Mouse (Mus musculus): ENCODE results near the gene Raet1d. TPM values are rescaled to one million over a fixed set of nuclear protein-coding genes. Genes with fewer than 3 reads are reported as not detected.
"Not testable (repeated sequence)": the region's sequence is repeated elsewhere in the genome, so short reads cannot be mapped to it uniquely, and the experiment has no call there.

Raet1d gene
- polyA plus RNA-seq (2012; rRNA removed) = 0.13 and 0.16 TPM in 2 replicates

DNA sequence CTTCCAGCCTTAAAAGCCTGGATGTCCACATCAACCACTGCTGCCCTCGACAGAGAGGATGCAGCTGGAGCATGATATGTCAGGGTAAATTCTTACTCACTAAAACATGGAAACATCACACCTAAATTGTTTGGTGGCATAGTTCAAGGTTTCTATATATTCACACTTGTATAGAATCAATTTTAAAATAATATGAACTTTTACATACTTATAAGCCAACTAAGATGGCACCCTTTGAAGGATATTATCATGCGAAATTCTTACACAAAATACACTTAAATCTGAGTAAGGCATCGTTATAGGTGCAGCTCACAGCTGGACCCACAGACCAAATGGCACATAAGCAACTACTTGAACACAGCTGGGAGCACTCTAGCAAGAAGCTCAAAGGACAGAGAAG, at the start of gene Raet1d:
TSS of gene Raet1d (plus strand) at position 301 of the 400 bp plus-strand sequence.
- not testable (repeated sequence) for DNase-seq (ENCODE audit: extremely low spot score in 1 of 2, low spot score in 1 of 2)

- peak in 1 of 2 experiments; percentile 14 for DNase-seq (ENCODE audit: extremely low spot score in 1 of 2, low spot score in 1 of 2)
Observed at GRCm38 (mm10) chr10:22322858-22323257, 37.5 kb upstream of the Raet1d start.

GRCm38 (mm10) chr10:22345721-22346120, 14.6 kb upstream of the Raet1d start:
- not testable (repeated sequence) for DNase-seq (ENCODE audit: extremely low spot score in 1 of 2, low spot score in 1 of 2)

- not testable (repeated sequence) for DNase-seq (ENCODE audit: extremely low spot score in 1 of 2, low spot score in 1 of 2)
Observed at GRCm38 (mm10) chr10:22353548-22354195, 6.7 kb upstream of the Raet1d start.

GRCm38 (mm10) chr10:22354196-22354574, 6.2 kb upstream of the Raet1d start:
- DNase-seq (ENCODE audit: extremely low spot score in 1 of 2, low spot score in 1 of 2) = not testable (repeated sequence)

DNA sequence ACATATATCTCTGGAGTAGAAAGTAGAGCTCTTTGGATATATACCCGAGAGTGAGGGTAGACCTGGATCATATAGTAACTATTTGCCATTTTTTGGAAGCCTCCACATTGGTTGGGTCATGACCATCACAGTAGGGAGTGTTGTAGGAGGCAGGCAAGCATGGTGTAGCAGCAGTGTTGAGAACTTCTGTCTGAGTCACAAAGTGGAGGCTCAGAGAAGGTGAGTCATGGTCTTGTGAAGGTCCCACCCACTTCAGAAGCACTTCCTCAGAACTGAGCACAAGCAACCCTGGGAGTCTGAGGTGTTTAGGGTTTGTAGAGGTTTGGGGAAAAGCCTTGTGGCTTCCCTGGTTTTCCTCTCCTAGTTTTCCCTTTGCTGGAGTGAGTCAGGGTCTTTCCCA, 3.0 kb upstream of the Raet1d start:
- not testable (repeated sequence) for DNase-seq (ENCODE audit: extremely low spot score in 1 of 2, low spot score in 1 of 2)

DNA sequence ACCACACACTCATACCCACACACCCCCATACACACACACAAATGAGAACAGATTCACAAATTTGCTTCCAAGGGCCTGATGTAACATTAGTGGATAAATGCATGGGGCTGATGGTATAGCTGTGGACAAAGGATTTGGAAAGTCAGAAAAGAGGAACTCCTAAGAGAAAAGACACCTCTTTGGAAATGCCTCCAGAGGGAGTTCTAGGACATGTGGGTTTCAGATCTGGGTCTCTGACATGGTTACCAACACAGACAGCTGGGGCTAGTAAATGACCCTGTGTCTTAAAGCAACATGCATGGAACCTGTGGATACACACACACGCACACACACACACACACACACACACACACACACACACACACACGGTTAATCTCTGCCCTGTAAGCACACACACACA, 605 bp downstream of the Raet1d start:
- not testable (repeated sequence) for DNase-seq (ENCODE audit: extremely low spot score in 1 of 2, low spot score in 1 of 2)

DNA sequence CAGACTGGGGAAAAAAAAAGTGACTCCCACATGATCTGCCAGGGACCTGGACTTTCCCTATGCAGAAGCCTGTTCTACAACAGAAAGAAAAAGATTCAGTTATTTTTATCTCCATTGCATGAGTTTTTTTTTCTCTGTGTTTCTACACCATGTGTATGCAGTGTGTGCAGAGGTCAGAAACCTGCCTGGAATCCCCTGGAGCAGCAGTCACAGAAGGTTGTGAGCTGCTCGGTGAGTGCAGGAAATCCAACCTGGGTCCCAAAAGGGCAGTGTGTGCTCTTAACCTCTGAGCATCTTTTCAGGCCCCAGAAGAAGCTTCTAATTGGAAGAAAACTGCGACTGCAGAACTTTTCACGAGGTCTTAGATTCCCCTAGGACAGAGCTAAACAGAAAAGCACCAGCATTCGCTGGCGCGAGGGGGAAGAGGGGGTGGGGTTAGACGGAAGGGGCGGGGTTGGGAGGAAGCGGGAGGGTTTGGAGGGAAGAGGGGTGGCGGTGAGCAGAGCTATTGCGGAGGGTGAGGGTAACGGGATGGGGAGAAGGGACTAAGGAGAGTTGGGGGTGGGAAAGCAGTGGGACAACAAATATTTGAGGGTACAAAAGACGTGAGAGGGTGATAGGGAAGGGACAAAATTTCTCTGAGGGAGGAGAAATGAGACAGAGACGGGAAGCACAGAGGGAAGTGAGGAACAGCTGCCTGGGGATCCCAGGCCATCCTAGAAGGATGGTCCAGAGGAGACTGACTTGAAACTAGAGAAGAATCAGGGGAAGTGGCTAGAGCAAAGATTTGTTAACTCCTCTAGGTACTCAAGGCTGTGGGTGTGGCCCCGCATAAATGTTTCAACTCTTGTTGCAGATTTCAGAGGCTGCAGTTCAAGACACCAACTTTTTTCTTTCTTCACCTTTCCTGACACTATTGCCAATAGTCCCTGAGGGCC, 1.3 kb downstream of the Raet1d start:
- DNase-seq (ENCODE audit: extremely low spot score in 1 of 2, low spot score in 1 of 2) = not testable (repeated sequence)

GRCm38 (mm10) chr10:22362466-22362865, 2.1 kb downstream of the Raet1d start:
- DNase-seq (ENCODE audit: extremely low spot score in 1 of 2, low spot score in 1 of 2) = not testable (repeated sequence)

GRCm38 (mm10) chr10:22364915-22365314, 4.6 kb downstream of the Raet1d start:
- not testable (repeated sequence) for DNase-seq (ENCODE audit: extremely low spot score in 1 of 2, low spot score in 1 of 2)

DNA sequence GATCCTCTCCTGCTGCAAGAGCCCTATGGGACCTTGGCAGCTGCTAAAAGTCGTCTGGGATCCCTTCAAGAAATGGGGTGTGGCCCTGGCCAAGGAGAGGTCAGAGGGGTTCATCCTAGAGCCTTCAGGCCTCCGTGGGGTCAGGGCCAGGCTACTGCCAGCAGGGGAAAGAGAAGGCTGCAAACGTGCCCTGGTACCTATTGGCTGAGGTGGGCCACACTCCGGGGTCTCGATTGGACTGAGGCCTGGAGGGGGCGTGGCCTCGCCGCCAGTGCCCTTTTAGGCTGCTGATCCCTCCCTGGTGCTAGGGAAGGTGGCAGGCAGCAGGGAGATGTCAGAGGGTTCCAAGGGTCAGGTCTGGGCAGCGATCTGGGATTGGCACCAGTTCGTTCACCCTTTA, 20.9 kb downstream of the Raet1d start:
- DNase-seq (ENCODE audit: extremely low spot score in 1 of 2, low spot score in 1 of 2) = not testable (repeated sequence)

DNA sequence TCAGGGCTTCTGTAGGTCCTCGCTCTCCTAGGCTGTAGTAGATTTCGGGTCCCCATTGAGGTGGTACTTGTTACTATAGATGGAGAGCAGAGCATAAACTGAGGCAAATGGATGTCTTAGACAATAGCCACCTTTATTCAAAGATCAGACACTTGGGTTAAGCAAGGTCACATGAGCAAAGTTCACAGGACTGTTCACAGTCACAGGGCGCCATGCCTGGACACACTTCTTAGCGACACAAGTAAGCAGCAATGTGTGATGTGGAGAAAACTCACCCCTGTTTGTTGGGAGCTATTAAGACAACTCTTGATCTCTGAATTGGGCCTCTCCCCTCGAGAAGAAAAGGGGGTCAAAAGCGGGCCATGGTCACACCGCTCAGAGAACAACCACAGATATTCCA, 29.8 kb downstream of the Raet1d start:
- DNase-seq (ENCODE audit: extremely low spot score in 1 of 2, low spot score in 1 of 2) = not testable (repeated sequence)

DNA sequence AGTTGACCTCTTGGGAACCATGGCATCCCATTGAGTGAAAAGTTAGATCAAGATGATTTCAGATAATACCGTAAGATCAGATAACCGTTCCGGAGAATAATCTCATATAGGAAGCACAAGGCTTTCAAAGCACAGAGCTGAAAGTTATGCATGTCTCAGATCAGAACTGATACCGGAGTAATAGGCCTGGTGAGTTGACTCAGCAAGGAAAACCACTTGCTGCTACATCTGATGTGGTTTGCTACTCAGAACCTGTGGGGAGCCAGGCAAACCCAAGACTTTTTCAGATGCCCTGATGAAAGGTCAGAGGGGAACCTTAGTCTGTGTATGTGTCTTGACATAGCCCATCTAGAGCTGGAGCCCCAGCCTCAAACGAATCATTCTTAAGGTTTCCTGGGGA, 31.3 kb downstream of the Raet1d start:
- DNase-seq (ENCODE audit: extremely low spot score in 1 of 2, low spot score in 1 of 2) = not testable (repeated sequence)

GRCm38 (mm10) chr10:22393028-22393824, 32.9 kb downstream of the Raet1d start:
- DNase-seq (ENCODE audit: extremely low spot score in 1 of 2, low spot score in 1 of 2) = peak in 1 of 2 experiments; percentile 10

- DNase-seq (ENCODE audit: extremely low spot score in 1 of 2, low spot score in 1 of 2) = not testable (repeated sequence)
Observed at GRCm38 (mm10) chr10:22396680-22397079, 36.3 kb downstream of the Raet1d start.

DNA sequence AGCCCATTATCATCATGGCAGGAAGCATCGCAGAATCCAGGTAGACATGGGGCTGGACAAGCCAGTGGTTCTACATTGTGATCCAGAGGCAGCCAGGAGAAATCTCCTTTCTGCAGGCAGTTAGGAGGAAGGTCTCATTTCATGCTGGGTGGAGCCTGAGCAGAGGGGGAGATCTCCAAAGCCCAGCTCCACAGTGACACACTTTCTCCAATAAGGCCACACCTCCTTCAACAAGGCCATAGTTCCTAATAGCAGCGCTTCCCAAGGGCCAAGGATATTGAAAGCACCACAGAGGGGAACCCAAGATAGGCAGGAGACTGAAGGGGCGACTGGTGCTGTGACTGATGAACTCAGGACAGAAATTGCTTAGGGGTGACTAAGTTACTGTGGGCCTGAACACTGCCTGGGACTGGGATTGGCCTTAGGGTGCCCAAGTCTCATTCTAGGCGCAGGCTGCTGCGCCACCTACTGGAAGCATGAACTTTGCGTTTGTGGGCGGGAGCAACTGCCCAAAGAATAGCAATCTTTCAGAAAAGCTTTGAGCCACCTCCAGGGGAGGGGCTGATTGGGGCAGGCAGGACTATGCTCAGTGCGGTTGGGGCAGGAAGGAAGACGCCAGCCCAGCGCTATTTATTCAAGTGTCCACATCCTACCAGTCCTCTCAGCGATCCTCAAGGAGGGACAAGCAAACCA, 42.0 kb downstream of the Raet1d start:
- peak in 1 of 2 experiments; percentile 53 for DNase-seq (ENCODE audit: extremely low spot score in 1 of 2, low spot score in 1 of 2)

DNA sequence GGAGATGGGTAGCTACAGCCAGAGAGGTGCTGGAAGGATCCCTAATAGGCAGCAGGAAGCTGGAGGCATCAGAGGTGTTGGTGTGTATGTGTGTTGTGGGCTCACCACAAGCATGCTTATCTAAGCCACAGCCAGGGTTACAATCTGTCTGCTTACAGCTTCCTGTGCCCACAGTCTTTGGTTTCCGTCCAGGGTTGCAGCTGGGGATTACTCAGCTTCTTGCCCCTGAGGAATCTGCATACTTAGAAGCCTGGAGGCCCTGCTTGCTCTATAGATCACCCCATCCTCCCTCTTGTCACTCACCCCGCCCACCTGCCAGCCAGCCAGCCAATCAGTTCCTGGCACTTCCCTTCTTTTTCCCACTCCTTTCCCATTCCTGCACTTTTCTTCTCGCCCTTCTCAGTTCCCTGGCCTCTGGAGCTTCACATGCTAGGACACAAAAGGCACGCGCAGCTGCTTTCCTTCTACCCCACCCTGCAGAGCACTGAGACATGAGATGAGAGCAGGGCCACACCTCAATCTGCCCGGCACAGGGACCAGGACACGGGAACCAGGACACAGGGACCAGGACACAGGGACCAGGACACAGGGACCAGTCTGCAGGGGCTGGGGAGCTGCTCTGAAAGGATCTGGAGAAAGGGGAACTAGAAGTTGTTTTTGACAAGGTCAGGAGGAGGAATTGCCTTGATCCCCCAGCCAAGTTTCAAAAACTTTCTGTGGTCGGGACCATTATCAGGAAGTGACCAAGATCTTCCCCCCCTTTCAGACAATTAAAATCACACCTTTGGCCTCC, 53.5 kb downstream of the Raet1d start:
- peak in 1 of 2 experiments; percentile 52 for DNase-seq (ENCODE audit: extremely low spot score in 1 of 2, low spot score in 1 of 2)

Data from frontal cortex, adult 2 months (tissue).